Mouse (Mus musculus) limb, embryonic 14.5 days (tissue): ENCODE measurements around the gene Tgfb1i1. TPM values are rescaled to one million over a fixed set of nuclear protein-coding genes. Genes with fewer than 3 reads are reported as not detected.

Source experiments
- ATAC-seq: fragments of 200-750 bp; cut with Nextera tagmentation; 2 replicates; pipeline ENCODE4 v1.8.0; 2017; ENCODE audit warnings: low read depth, moderate number of reproducible peaks, moderate TSS enrichment; ENCODE audit not compliant: low FRiP score
- DNase-seq: peaks from one replicate; pipeline ENCODE4 v3.0.0-alpha.2; 2015; ENCODE audit warnings: low spot score
- H3K27ac ChIP-seq: fragments of 300-500 bp; sonication (generic); replicated peaks from 2 replicates; pipeline ENCODE4 v1.5.1; 2014; ENCODE audit warnings: low read depth, mild to moderate bottlenecking, low read length, moderate library complexity, mixed read lengths
- H3K27me3 ChIP-seq: fragments of 300-500 bp; sonication (generic); 2 replicates; pipeline ENCODE4 v1.6.1; 2014; ENCODE audit warnings: low read length, mixed read lengths; ENCODE audit not compliant: control insufficient read depth, insufficient read depth
- H3K36me3 ChIP-seq: fragments of 300-500 bp; sonication (generic); 2 replicates; pipeline ENCODE4 v1.6.1; 2014; ENCODE audit warnings: mild to moderate bottlenecking, low read length, moderate library complexity, mixed read lengths; ENCODE audit not compliant: control insufficient read depth, insufficient read depth
- H3K4me1 ChIP-seq: fragments of 300-500 bp; sonication (generic); 2 replicates; pipeline ENCODE4 v1.6.1; 2014; ENCODE audit warnings: antibody characterized with exemption, low read length, mixed read lengths; ENCODE audit not compliant: control insufficient read depth, insufficient read depth
- H3K4me2 ChIP-seq: fragments of 300-500 bp; sonication (generic); replicated peaks from 2 replicates; pipeline ENCODE4 v1.6.1; 2014; ENCODE audit warnings: low read depth, mild to moderate bottlenecking, low read length, moderate library complexity; ENCODE audit not compliant: severe bottlenecking
- H3K4me3 ChIP-seq: fragments of 300-500 bp; sonication (generic); replicated peaks from 2 replicates; pipeline ENCODE4 v1.5.1; 2014; ENCODE audit warnings: low read length
- H3K9ac ChIP-seq: fragments of 300-500 bp; sonication (generic); 2 replicates; pipeline ENCODE4 v1.6.1; 2014; ENCODE audit warnings: mild to moderate bottlenecking, low read depth, low read length, moderate library complexity; ENCODE audit not compliant: severe bottlenecking
- H3K9me3 ChIP-seq: fragments of 300-500 bp; sonication (generic); 2 replicates; pipeline ENCODE4 v1.6.1; 2016; ENCODE audit warnings: low read length; ENCODE audit not compliant: control insufficient read depth
- POLR2A ChIP-seq: fragments of 200-500 bp; IDR thresholded peaks from 2 replicates; pipeline ENCODE4 v1.8.0; 2012; ENCODE audit warnings: inconsistent platforms, mild to moderate bottlenecking, moderate library complexity, borderline replicate concordance; ENCODE audit not compliant: insufficient read depth, insufficient read length; ENCODE audit errors: extremely low read depth
- WGBS: fragments of 180-500 bp; shearing (Covaris S2); extraction: QIAGEN DNeasy Blood & Tissue Kit; methylation state at CpG from one replicate; pipeline ENCODE4 v1.1.7; 2014; 5-methylcytosine and 5-hydroxymethylcytosine counted together
- polyA plus RNA-seq, 2 experiments: library from polyadenylated mRNA; depleted of rRNA in 1 of 2; stranded (reverse) in 1 of 2; unstranded in 1 of 2; fragments of >200 nt; fragmentation: Nextera tagmentation in 1 of 2; extraction: Ambion mirVana in 1 of 2; gene quantifications; 2 replicates each; pipeline versions ENCODE4 v1.2.1 to v1.2.3; 2012 to 2014

The Tgfb1i1 gene
- polyA plus RNA-seq (2012; rRNA removed) (46.0 and 55.5 TPM in 2 replicates), polyA plus RNA-seq (2014; fragmentation: Nextera tagmentation; extraction: Ambion mirVana) (51.2 and 55.4 TPM in 2 replicates)

DNA sequence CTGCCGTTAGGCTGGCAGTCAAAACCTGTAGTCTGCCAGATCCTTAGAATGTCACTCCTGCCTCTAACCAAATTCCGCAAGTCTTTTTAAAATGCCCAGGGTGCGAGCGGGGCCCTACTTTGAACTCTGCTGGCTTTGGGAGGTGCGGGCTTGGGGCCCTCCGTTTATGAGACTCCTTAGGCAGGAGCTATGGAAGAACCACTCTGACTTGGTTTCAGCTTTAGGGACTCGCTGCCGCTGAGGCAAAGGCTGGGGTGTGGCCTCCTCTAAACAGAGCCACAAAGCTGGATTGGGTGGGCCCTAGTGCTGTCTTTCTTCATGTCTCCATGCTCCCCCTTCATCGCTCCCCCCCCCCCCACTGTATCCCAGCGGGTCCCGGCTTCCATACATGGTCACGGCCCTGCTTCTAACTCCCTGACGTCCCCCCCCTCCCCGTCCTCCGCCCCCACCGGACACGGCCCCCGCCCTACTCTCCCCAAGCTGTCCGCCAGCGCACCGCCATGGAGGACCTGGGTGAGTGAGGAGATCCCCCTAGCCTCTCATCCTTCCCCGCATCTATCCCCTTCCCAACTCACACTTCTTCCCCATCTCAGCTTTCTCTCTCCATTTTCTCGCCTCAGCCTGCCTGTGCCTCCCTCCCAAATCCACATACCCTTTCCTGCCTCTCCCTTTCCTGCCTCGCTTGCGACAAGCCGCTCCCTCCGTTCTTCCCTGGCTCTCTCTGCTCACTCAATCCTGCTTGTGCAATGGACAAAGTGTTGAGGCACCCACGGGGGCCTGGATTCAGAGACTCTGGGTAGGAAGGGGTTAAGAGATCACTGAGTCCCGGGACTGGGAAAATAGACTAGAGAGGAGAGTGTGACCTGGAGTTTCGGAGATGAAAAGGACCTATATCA, at the start of gene Tgfb1i1:
Tgfb1i1 (plus strand) TSS at position 317 of the 896 bp plus-strand sequence.
- peaks cover 43% of the 10 kb centered on the region for H3K36me3 ChIP-seq
- H3K9me3 ChIP-seq, result no peaks in the 10 kb centered on the region
- no peaks in the 10 kb centered on the region for H3K27me3 ChIP-seq
- WGBS, result under 1% methylated on average over 21 of the region's 30 CpGs
- TF ChIP-seq POLR2A, result no peak; the same call in 1 of the 2 replicates
- peak within 1 kb of the TSS; percentile 61 for H3K9ac ChIP-seq
- H3K4me3 ChIP-seq, result peak within 1 kb of the TSS; percentile 45
- peak; percentile 76 for ATAC-seq
- H3K4me1 ChIP-seq, result peaks cover 18% of the 10 kb centered on the region
- peak within 1 kb of the TSS; percentile 56 for H3K4me2 ChIP-seq
- H3K27ac ChIP-seq, result peak within 1 kb of the TSS; percentile 79
- peak; percentile 76 for DNase-seq

DNA sequence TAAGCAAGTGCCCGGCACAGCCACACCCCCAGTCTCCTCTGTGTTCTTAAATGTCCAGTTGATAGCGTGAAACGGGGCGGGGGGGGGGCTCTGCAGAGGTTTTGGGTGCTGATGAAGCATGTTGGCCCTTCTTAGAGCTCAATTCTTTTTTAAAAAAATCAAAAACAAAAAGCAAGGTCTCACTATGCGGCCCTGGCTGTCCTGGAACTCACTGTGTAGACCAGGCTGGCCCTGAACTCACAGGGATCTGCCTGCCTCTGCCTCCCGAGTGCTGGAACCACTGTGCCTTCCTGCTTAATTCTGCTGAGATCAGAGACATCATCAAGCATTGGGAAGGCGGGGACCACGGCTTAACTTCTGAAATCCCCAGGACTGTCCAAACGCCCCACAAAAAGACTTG, 45.0 kb upstream of the Tgfb1i1 start:
- no peak overlapping the region for H3K9ac ChIP-seq
- ATAC-seq (no peak), DNase-seq (no peak)
- 86% methylated on average over 9 of the region's 9 CpGs for whole genome bisulfite sequencing
- H3K9me3 ChIP-seq, result no peaks in the 10 kb centered on the region
- H3K4me1 ChIP-seq, result no peaks in the 10 kb centered on the region
- no peak overlapping the region for H3K27ac ChIP-seq
- no peak overlapping the region for H3K4me3 ChIP-seq
- TF ChIP-seq POLR2A, result no peak
- no peak overlapping the region for H3K4me2 ChIP-seq
- no peaks in the 10 kb centered on the region for H3K36me3 ChIP-seq
- H3K27me3 ChIP-seq, result no peaks in the 10 kb centered on the region

DNA sequence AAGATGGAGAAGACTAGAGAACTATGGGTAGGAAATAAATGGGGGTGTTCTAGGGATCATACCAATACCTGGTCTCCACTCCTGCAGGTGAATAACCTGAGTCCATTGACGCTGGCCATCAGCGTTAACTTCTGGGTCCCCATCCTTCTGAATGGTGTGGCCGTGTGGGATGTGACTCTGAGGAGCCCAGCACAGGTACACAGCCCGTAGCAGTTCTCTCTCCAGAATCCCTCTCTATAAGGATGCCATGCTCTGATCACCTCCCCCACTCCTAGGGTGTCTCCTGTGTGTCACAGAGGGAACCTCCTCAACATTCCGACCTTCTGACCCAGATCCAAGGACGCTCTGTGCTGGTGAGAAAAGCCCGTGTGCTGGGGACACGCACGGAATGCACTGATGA, 43.5 kb upstream of the Tgfb1i1 start:
- Histone ChIP-seq H3K36me3 (no peaks in the 10 kb centered on the region), H3K4me2 (no peak overlapping the region), H3K27me3 (no peaks in the 10 kb centered on the region), H3K9ac (no peak overlapping the region), H3K27ac (no peak overlapping the region), H3K4me1 (no peaks in the 10 kb centered on the region), H3K9me3 (no peaks in the 10 kb centered on the region), H3K4me3 (no peak overlapping the region)
- no peak for ATAC-seq
- 86% methylated on average over 9 of the region's 9 CpGs for WGBS
- DNase-seq, result no peak
- TF ChIP-seq POLR2A, result no peak

- no peak for DNase-seq
- H3K9ac ChIP-seq, result no peak overlapping the region
- H3K4me3 ChIP-seq, result no peak overlapping the region
- H3K4me1 ChIP-seq, result no peaks in the 10 kb centered on the region
- TF ChIP-seq POLR2A, result no peak
- ATAC-seq, result no peak
- no peak overlapping the region for H3K4me2 ChIP-seq
- no peaks in the 10 kb centered on the region for H3K36me3 ChIP-seq
- no peaks in the 10 kb centered on the region for H3K9me3 ChIP-seq
- H3K27ac ChIP-seq, result no peak overlapping the region
- 85% methylated on average over 8 of the region's 8 CpGs for WGBS
- H3K27me3 ChIP-seq, result no peaks in the 10 kb centered on the region
These were observed 42.4 kb upstream of the Tgfb1i1 start for GRCm38 (mm10) chr7:128204179-128204578.

DNA sequence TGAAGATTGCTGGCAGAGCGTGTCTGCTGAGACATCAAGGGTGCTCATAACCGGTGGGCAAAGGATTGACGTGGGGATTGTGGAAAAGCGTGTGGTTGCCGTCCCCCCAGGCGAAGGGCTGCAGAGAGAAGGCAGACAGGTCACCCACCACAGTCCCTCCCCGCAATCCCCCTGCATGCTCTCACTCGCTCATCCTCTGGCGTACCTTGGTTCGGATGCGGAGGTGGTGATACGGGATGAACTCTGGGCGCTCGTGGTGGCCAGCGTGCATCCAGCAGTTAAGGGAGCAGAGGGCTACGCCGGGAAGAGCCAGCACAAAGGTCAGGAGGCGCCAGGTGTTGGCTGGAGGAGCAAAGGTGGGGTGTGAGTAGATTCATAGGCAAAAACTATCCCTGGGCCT, 40.9 kb upstream of the Tgfb1i1 start:
- H3K4me3 ChIP-seq, result no peak overlapping the region
- H3K27me3 ChIP-seq, result no peaks in the 10 kb centered on the region
- no peak for DNase-seq
- no peak for TF ChIP-seq POLR2A
- no peak for ATAC-seq
- 82% methylated on average over 18 of the region's 18 CpGs for WGBS
- no peaks in the 10 kb centered on the region for H3K9me3 ChIP-seq
- H3K9ac ChIP-seq, result no peak overlapping the region
- no peaks in the 10 kb centered on the region for H3K4me1 ChIP-seq
- H3K36me3 ChIP-seq, result no peaks in the 10 kb centered on the region
- no peak overlapping the region for H3K4me2 ChIP-seq
- H3K27ac ChIP-seq, result no peak overlapping the region
